Mouse (Mus musculus) kidney, adult 8-10 months (tissue): ENCODE measurements around the gene Olfr1480.

Experiments used
- DNase-seq, 2 experiments: peaks; one replicate each; pipeline ENCODE4 v3.0.0; 2022

Gene Olfr1480

GRCm38 (mm10) chr19:13527613-13528012, at the start of gene Olfr1480:
TSS of gene Olfr1480 (plus strand) at chr19:13527913.
- DNase-seq: no peak

GRCm38 (mm10) chr19:13480096-13480495, 47.6 kb upstream of the Olfr1480 start, which contains the start of gene Olfr1475:
TSS of gene Olfr1475 (minus strand) at chr19:13480196.
- no peak for DNase-seq

GRCm38 (mm10) chr19:13500246-13500645, 27.5 kb upstream of the Olfr1480 start, which contains the start of gene Olfr1477:
TSS of gene Olfr1477 (plus strand) at chr19:13500546.
- no peak for DNase-seq
